Mouse (Mus musculus) fibroblast of lung, adult 2 months (primary cell): ENCODE measurements around the gene Glmp.
"Not testable (repeated sequence)": the region's sequence is repeated elsewhere in the genome, so short reads cannot be mapped to it uniquely, and the experiment has no call there.

Source experiments
- DNase-seq: peaks from one replicate; pipeline ENCODE4 v3.0.0-alpha.2; 2011; ENCODE audit warnings: low read depth

The Glmp gene

DNA sequence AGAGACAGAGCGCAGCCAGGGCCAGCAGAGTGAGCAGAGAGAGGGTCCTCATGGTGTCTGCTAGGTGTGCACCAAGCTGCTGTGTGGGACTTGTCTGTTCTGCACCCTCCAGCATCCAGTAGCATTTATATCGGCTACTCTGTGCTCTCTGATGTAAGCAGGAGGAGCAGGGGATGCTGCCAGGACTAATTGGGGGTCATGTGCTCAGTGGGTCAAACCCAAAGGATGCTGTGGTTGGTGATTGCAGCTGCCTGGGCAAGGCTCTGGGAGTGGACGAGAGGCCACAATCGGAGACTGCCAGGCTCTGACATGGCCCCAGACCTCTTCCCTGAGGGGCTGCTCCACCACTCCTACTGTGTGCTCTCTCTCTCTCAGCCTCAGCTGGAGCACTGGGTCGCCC is 53.8 kb downstream of the Glmp start, which contains the start of gene Bglap2:
Bglap2 (minus strand) TSS at position 101 of the 400 bp plus-strand sequence.
- not testable (repeated sequence) for DNase-seq
